Mouse (Mus musculus) cortical plate, adult 2 months (tissue): ENCODE data around the gene Ccdc162.

Experiments used
- CTCF ChIP-seq: fragments of 200-500 bp; IDR thresholded peaks from 2 replicates; pipeline ENCODE4 v1.5.1; 2011; ENCODE audit warnings: mild to moderate bottlenecking, control low read depth, low read length; ENCODE audit not compliant: insufficient read depth; ENCODE audit errors: extremely low read depth
- POLR2A ChIP-seq: fragments of 200-500 bp; IDR thresholded peaks from 2 replicates; pipeline ENCODE4 v1.6.1; 2011; ENCODE audit warnings: mild to moderate bottlenecking, low read length, control low read depth; ENCODE audit not compliant: insufficient read depth; ENCODE audit errors: extremely low read depth

GRCm38 (mm10) chr10:41675243-41675642 is 41.2 kb downstream of the Ccdc162 start:
- TF ChIP-seq POLR2A (no peak), CTCF (no peak)
